Mouse (Mus musculus): Measurements from ENCODE around the gene Foxn3. TPM values are rescaled to one million over a fixed set of nuclear protein-coding genes. Genes with fewer than 3 reads are reported as not detected.

Gene Foxn3
- polyA plus RNA-seq, 1 experiment from 2014 or later, result 95.8 TPM

DNA sequence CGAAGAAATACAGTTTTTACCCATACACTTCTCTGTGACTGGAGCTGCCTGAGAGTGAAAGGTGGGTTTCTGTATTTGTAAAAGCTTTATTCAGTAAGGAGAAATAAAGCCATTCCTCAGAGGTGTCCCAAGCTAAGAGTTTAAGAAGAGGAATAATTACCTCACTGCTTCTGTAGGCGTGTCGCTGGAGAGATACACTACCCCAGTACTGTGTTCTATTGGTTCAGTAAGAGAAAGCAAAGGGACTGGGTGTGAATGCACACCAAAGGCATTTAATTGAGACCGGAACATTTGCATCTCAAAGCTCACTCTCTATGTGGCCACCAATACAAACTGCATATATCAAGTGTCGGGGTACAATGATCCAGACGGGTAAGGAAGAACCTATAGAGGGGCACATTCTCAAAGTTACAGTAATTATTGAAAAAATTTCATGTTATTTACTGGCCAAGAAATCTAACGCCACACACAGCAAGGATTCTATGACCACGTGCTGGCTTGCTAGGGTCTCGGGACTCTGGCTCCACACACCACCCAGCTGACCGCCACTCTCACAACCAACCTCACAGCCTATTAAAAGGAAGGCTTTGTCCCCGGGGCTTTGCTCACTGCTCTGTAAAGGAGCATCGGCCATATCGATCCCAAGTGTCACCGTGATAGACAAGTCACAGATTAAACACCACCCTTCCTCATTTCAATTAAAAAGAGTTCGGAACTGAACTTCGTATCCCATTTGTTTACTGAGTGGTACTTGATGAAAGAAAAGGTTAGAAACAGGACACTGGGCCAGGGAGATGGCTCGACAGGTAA lies 333.2 kb downstream of the Foxn3 start:
- no peak overlapping the region for H3K27ac ChIP-seq (ENCODE audit: low read depth, low read length)
- WGBS, result 11% methylated on average over 17 of the region's 17 CpGs
- H3K36me3 ChIP-seq (ENCODE audit: control insufficient read depth, insufficient read depth, low read length), result no peaks in the 10 kb centered on the region
- H3K9ac ChIP-seq (replicated peaks; ENCODE audit: low read depth, low read length), result no peak overlapping the region
- no peak overlapping the region for H3K4me2 ChIP-seq (ENCODE audit: low read depth, low read length)
- no peak overlapping the region for H3K4me3 ChIP-seq (ENCODE audit: low read depth, low read length)
- H3K9me3 ChIP-seq (ENCODE audit: control insufficient read depth, low read length), result no peaks in the 10 kb centered on the region
- ATAC-seq (ENCODE audit: low read depth), result peak; percentile 77
- H3K27me3 ChIP-seq (ENCODE audit: control insufficient read depth, insufficient read depth, low read length), result no peaks in the 10 kb centered on the region
- H3K4me1 ChIP-seq (ENCODE audit: control insufficient read depth, insufficient read depth, low read length), result peaks cover 33% of the 10 kb centered on the region

DNA sequence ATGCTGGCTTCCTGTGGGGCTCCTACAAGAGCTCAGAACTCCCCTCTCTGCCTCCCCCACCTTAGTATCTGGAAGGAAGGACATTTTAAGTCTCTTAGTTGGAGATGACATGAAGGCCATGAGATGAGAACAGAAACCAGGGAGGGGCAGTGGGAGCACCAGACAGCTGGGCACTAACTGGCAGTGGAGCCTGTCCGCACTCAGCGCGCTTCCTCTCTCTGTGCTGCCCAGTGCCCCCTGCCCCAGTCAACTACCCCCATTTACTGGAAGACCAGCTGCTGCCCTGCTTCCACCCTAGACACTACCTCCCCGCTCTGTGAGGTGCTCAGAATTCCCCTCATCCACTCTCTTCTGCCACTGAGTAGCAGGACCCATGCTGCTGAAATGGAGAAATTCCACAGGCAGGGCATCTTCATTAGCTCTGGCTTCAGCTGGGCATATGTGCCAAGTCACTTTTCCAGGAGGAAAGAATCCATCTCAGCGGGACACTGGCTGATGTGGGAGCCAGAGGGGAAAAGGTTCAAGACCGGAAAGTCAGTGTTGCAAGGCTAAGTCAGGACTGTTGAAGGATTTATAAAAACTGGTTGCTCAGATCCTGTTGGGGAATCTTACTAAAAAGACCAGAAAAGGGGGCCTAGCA lies 335.9 kb downstream of the Foxn3 start:
- no peak for ATAC-seq (ENCODE audit: low read depth)
- H3K4me1 ChIP-seq (ENCODE audit: control insufficient read depth, insufficient read depth, low read length), result peaks cover 38% of the 10 kb centered on the region

DNA sequence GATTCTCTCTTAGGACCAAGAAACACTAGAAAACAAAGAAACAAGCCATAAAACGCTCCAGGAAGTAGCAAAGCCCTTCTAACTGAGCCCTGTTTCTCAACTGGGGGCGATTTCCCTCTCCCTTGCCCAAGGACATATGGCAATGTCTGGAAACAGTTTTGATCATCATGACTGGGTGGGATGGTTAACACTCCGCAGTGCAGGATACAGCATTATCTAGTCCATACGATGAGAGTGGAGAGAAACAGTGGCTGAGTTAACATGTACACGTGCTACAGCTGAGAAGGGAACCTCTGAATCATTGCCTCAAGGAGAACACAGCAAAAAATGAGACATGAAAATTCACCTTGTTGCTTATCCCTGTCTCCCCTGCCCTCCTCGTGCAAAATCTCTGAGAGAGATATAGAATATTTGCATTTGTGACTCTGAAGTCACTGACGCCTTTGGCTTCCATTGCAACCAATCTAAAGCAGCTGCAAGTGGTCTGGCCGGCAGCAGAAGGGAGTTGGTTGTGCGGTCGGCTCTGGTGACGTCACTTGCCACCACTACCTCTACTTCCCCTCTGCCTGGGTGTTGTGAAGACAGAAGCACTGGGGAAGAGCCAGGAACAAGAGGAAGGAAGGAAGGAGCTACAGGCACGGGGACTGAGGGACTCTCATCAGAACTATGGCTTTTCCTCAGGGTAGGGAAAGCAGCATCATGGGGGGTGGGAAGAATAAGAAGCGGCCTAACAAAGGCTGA lies 338.3 kb downstream of the Foxn3 start:
- ATAC-seq (ENCODE audit: low read depth), result no peak
- no peak overlapping the region for H3K4me2 ChIP-seq (ENCODE audit: low read depth, low read length)
- H3K4me1 ChIP-seq (ENCODE audit: control insufficient read depth, insufficient read depth, low read length), result peaks cover 45% of the 10 kb centered on the region
- WGBS, result 59% methylated on average over 13 of the region's 13 CpGs
- H3K4me3 ChIP-seq (ENCODE audit: low read depth, low read length), result no peak overlapping the region
- H3K27ac ChIP-seq (ENCODE audit: low read depth, low read length), result no peak overlapping the region
- no peak overlapping the region for H3K9ac ChIP-seq (replicated peaks; ENCODE audit: low read depth, low read length)
- no peaks in the 10 kb centered on the region for H3K27me3 ChIP-seq (ENCODE audit: control insufficient read depth, insufficient read depth, low read length)
- H3K9me3 ChIP-seq (ENCODE audit: control insufficient read depth, low read length), result no peaks in the 10 kb centered on the region
- H3K36me3 ChIP-seq (ENCODE audit: control insufficient read depth, insufficient read depth, low read length), result no peaks in the 10 kb centered on the region

More for the DNA sequence above, 335.9 kb downstream of the Foxn3 start:
- Histone ChIP-seq H3K4me2 (ENCODE audit: low read depth, low read length) (no peak overlapping the region), H3K27ac (ENCODE audit: low read depth, low read length) (no peak overlapping the region), H3K9me3 (ENCODE audit: control insufficient read depth, low read length) (no peaks in the 10 kb centered on the region), H3K4me3 (ENCODE audit: low read depth, low read length) (no peak overlapping the region), H3K9ac (replicated peaks; ENCODE audit: low read depth, low read length) (no peak overlapping the region), H3K36me3 (ENCODE audit: control insufficient read depth, insufficient read depth, low read length) (no peaks in the 10 kb centered on the region), H3K27me3 (ENCODE audit: control insufficient read depth, insufficient read depth, low read length) (no peaks in the 10 kb centered on the region)
- 71% methylated on average over 6 of the region's 6 CpGs for WGBS

DNA sequence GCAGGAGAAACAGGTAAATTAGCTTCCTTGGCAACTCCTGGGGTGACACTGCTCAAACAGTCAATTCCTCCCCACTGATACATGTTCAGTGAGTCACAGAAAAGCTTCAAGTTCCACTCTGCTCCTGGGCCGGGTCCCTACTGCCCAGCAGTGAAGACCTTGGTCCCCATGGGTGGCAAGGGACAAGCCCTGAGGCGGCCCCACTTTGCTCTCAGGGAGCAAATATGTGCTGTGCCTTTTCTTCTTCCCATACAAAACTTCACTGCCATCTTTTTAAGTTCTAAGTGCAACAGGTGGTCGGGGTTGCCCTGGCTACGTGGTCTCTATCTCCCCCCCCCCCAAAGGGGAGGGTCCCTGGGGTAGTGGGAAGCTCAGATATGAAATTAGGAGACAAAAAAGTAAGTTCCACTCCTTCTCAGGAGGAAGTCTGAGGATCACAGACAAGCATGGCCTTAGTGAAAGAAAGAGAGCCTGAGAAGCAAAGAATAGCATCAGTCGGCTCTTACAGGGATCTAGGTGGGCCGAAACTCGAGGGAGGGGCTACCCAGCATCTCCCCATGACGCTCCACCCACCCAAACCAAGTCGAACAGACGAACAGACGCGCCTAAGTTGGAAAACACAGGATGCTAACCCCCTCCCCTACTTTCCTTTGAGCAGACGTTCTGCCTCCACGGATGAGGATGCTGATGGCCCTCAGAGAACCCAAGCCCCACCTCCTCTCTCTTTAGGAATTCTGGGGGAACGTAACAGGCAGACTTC lies 342.1 kb downstream of the Foxn3 start:
- no peak overlapping the region for H3K4me2 ChIP-seq (ENCODE audit: low read depth, low read length)
- H3K4me3 ChIP-seq (ENCODE audit: low read depth, low read length), result no peak overlapping the region
- no peak for ATAC-seq (ENCODE audit: low read depth)
- 23% methylated on average over 15 of the region's 15 CpGs for WGBS
- no peaks in the 10 kb centered on the region for H3K36me3 ChIP-seq (ENCODE audit: control insufficient read depth, insufficient read depth, low read length)
- no peaks in the 10 kb centered on the region for H3K9me3 ChIP-seq (ENCODE audit: control insufficient read depth, low read length)
- peaks cover 42% of the 10 kb centered on the region for H3K4me1 ChIP-seq (ENCODE audit: control insufficient read depth, insufficient read depth, low read length)
- no peak overlapping the region for H3K27ac ChIP-seq (ENCODE audit: low read depth, low read length)
- H3K27me3 ChIP-seq (ENCODE audit: control insufficient read depth, insufficient read depth, low read length), result no peaks in the 10 kb centered on the region
- no peak overlapping the region for H3K9ac ChIP-seq (replicated peaks; ENCODE audit: low read depth, low read length)

DNA sequence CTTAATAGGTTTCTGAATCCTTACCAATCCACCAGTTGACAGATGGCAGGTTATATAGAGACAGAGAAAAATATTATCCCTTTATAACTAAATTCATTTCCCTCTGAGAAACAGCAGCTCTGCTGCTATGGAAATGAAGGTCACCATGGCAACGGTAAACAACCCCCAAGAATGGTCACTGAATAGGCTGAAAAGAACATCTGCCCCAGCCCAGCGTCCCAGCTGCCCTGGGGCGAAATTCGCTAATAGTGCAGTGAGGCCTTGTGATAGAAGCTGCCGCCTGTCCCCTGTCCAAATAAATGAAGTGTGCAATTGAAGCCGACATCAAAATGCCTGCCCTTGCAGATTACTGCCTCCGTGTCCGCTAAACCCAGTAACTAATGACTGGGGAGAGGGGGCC lies 343.0 kb downstream of the Foxn3 start:
- WGBS, result 5% methylated on average over 8 of the region's 8 CpGs
- H3K9me3 ChIP-seq (ENCODE audit: control insufficient read depth, low read length), result no peaks in the 10 kb centered on the region
- ATAC-seq (ENCODE audit: low read depth), result peak; percentile 60; the same call in 1 of the 2 replicates
- H3K4me1 ChIP-seq (ENCODE audit: control insufficient read depth, insufficient read depth, low read length), result peaks cover 50% of the 10 kb centered on the region
- H3K9ac ChIP-seq (replicated peaks; ENCODE audit: low read depth, low read length), result no peak overlapping the region
- no peak overlapping the region for H3K27ac ChIP-seq (ENCODE audit: low read depth, low read length)
- H3K27me3 ChIP-seq (ENCODE audit: control insufficient read depth, insufficient read depth, low read length), result no peaks in the 10 kb centered on the region
- no peak overlapping the region for H3K4me3 ChIP-seq (ENCODE audit: low read depth, low read length)
- H3K36me3 ChIP-seq (ENCODE audit: control insufficient read depth, insufficient read depth, low read length), result no peaks in the 10 kb centered on the region
- no peak overlapping the region for H3K4me2 ChIP-seq (ENCODE audit: low read depth, low read length)

DNA sequence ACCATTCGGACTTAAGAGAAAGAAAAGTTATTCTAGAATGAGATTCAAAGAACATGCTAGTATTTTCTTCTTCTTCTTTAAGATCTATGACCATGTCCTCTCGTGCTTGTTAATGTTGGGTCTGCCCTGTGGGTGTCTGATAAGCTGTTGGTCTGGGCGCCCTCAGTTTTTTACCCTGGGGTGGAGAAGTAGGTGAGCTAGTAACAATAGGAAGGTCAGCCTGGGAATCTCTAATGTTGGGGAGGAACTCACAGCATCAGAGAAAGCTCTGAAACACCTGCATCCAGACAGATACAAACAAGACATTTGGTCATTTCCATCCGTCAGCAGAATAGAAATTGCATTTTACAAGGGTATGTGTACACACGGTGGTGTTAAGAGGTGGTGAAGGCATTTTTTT lies 343.6 kb downstream of the Foxn3 start:
- Histone ChIP-seq H3K4me1 (ENCODE audit: control insufficient read depth, insufficient read depth, low read length) (peaks cover 49% of the 10 kb centered on the region), H3K4me2 (ENCODE audit: low read depth, low read length) (no peak overlapping the region), H3K4me3 (ENCODE audit: low read depth, low read length) (no peak overlapping the region), H3K9me3 (ENCODE audit: control insufficient read depth, low read length) (no peaks in the 10 kb centered on the region), H3K27ac (ENCODE audit: low read depth, low read length) (no peak overlapping the region; the same call in 1 of the 2 replicates), H3K27me3 (ENCODE audit: control insufficient read depth, insufficient read depth, low read length) (no peaks in the 10 kb centered on the region), H3K36me3 (ENCODE audit: control insufficient read depth, insufficient read depth, low read length) (no peaks in the 10 kb centered on the region), H3K9ac (replicated peaks; ENCODE audit: low read depth, low read length) (no peak overlapping the region)
- no peak for ATAC-seq (ENCODE audit: low read depth)
- WGBS, result 26% methylated on average over 5 of the region's 5 CpGs

DNA sequence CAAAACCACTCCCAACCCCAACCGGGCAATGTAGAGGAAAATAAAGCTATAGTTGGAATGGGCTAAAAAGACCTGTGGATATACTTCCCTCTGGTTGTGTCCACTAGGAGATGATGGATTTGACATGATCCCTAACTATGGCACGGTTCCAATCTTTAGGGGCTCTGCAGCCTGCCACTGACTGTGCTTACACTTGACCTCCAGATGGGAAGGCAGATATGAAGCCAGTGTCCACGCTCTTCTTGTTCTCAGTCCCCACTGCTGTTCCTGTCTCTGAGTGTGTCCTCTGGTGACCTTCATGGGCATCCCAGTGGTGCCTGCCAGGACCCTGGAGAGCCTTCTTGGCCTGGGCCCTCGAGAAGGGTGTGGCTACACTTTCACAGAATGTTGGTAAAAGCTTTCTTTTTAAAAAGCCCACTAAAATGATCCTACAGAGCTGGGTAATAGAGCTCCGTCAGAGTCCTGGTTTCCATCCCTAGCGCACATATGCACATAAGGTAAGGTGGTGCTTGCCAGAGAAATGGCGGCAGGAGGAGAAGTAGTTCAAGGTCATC lies 346.2 kb downstream of the Foxn3 start:
- peaks cover 44% of the 10 kb centered on the region for H3K4me1 ChIP-seq (ENCODE audit: control insufficient read depth, insufficient read depth, low read length)

DNA sequence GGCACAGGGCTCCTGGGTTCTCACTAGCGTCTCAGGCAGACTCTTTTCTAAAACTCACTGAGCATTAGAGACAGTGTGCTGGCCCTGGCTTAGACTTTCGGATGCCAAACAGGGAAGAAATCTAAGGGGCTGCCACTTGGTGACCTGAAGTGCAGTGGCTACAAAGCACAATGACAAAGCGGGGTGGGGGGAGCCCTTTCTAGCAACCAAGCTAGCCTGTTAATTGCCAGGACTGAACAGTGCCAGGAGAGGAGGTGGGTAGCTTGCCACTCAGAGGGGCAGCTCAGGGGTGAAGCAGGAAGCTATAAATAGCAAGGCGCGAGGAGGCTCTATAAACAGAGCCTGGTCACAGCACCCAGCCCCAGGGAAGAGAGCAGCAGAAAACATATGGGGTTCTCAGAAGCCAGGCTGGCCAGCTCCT lies 347.0 kb downstream of the Foxn3 start:
- 32% methylated on average over 5 of the region's 5 CpGs for WGBS
- H3K9ac ChIP-seq (replicated peaks; ENCODE audit: low read depth, low read length), result no peak overlapping the region
- no peaks in the 10 kb centered on the region for H3K9me3 ChIP-seq (ENCODE audit: control insufficient read depth, low read length)
- H3K4me3 ChIP-seq (ENCODE audit: low read depth, low read length), result no peak overlapping the region
- H3K36me3 ChIP-seq (ENCODE audit: control insufficient read depth, insufficient read depth, low read length), result no peaks in the 10 kb centered on the region
- ATAC-seq (ENCODE audit: low read depth), result no peak
- no peak overlapping the region for H3K27ac ChIP-seq (ENCODE audit: low read depth, low read length)
- no peaks in the 10 kb centered on the region for H3K27me3 ChIP-seq (ENCODE audit: control insufficient read depth, insufficient read depth, low read length)
- no peak overlapping the region for H3K4me2 ChIP-seq (ENCODE audit: low read depth, low read length)
- peaks cover 38% of the 10 kb centered on the region for H3K4me1 ChIP-seq (ENCODE audit: control insufficient read depth, insufficient read depth, low read length)

More for the DNA sequence above, 346.2 kb downstream of the Foxn3 start:
- Histone ChIP-seq H3K4me3 (ENCODE audit: low read depth, low read length) (no peak overlapping the region), H3K9ac (replicated peaks; ENCODE audit: low read depth, low read length) (no peak overlapping the region), H3K27ac (ENCODE audit: low read depth, low read length) (no peak overlapping the region), H3K27me3 (ENCODE audit: control insufficient read depth, insufficient read depth, low read length) (no peaks in the 10 kb centered on the region), H3K36me3 (ENCODE audit: control insufficient read depth, insufficient read depth, low read length) (no peaks in the 10 kb centered on the region), H3K9me3 (ENCODE audit: control insufficient read depth, low read length) (no peaks in the 10 kb centered on the region), H3K4me2 (ENCODE audit: low read depth, low read length) (no peak overlapping the region)
- ATAC-seq (ENCODE audit: low read depth), result no peak
- WGBS, result 83% methylated on average over 7 of the region's 7 CpGs
